ENCODE assay signal across 8 mouse cellular contexts in genomic region chr19:8820424-8820956, GRCm38 (mm10). TPM values are rescaled to one million over a fixed set of nuclear protein-coding genes. Genes with fewer than 3 reads are reported as not detected.
DNase-seq lines count a peak whose midpoint lies in the region; ATAC-seq and TF ChIP-seq lines count a peak whose summit lies in the region.

No protein-coding gene starts in this region.

- H3K27ac ChIP-seq in left cerebral cortex, adult 2 months = peak overlapping the region; percentile 98
- peak overlapping the region; percentile 98 for H3K27ac ChIP-seq in embryonic facial prominence, embryonic 11.5 days (replicated peaks; ENCODE audit: low read depth, low read length)
- H3K27ac ChIP-seq in hindbrain, embryonic 10.5 days = peak overlapping the region; percentile 98

- no peak for TF ChIP-seq CTCF in left cerebral cortex, adult 2 months (IDR thresholded peaks at IDR 0.05)

- ATAC-seq in embryonic facial prominence, embryonic 11.5 days (replicated peaks; ENCODE audit: insufficient number of reproducible peaks, low FRiP score, low TSS enrichment, low read depth) = no peak

- DNase-seq in left cerebral cortex, adult 2 months (ENCODE audit: extremely low spot score in 1 of 2, low spot score in 2 of 2) = no peak
- no peak for DNase-seq in left cerebral cortex, postnatal 36 days (ENCODE audit: low spot score in 2 of 2)
- DNase-seq in embryonic facial prominence, embryonic 11.5 days (ENCODE audit: low spot score) = no peak
- no peak for DNase-seq in hindbrain, embryonic 10.5 days (ENCODE audit: low spot score)
- DNase-seq in lung, postnatal 36 days = peak; percentile 28
- no peak for DNase-seq in retina, embryonic 14.5 days (ENCODE audit: low spot score)
- no peak for DNase-seq in gastrocnemius, postnatal 14 days
- no peak for DNase-seq in layer of hippocampus, adult 9-10 months (ENCODE audit: low spot score)

- peak overlapping the region; percentile 83 for H3K4me2 ChIP-seq in embryonic facial prominence, embryonic 11.5 days (ENCODE audit: low read depth, low read length)

- H3K9ac ChIP-seq in embryonic facial prominence, embryonic 11.5 days (replicated peaks; ENCODE audit: low read length) = peak overlapping the region; percentile 96

- intact Hi-C loops in left cerebral cortex, adult 2 months (cut with DNase I) = loop anchor here (2.0 kb wide), 1 partner anchor 16 kb away; the partner anchor contains the start of gene Bscl2
- intact Hi-C loops in left cerebral cortex, postnatal 36 days (cut with DNase I) = loop anchor here (2.0 to 5.0 kb wide), 2 partner anchors 18 to 48 kb away; partner anchors contain the start of genes Gng3, Tmem179b and Tmem223
- intact Hi-C loops in gastrocnemius, postnatal 14 days (cut with DNase I; ENCODE audit: low total_unique reads) = no loop called here

- H3K4me1 ChIP-seq in embryonic facial prominence, embryonic 11.5 days (ENCODE audit: control insufficient read depth, insufficient read depth, low read length) = no peaks in the 10 kb centered on the region; the same call in 1 of the 2 replicates
- peaks cover 48% of the 10 kb centered on the region for H3K4me1 ChIP-seq in hindbrain, embryonic 10.5 days (replicated peaks)

- WGBS in embryonic facial prominence, embryonic 11.5 days = under 1% methylated on average over 48 of the region's 48 CpGs
- WGBS in hindbrain, embryonic 10.5 days = under 1% methylated on average over 48 of the region's 48 CpGs

- H3K4me3 ChIP-seq in left cerebral cortex, adult 2 months = peak overlapping the region; percentile 71
- peak overlapping the region; percentile 99 for H3K4me3 ChIP-seq in embryonic facial prominence, embryonic 11.5 days (ENCODE audit: low read depth, low read length)
- H3K4me3 ChIP-seq in hindbrain, embryonic 10.5 days = peak overlapping the region; percentile 100

- no peaks in the 10 kb centered on the region for H3K9me3 ChIP-seq in embryonic facial prominence, embryonic 11.5 days (replicated peaks; ENCODE audit: control insufficient read depth, low read length)
- no peaks in the 10 kb centered on the region for H3K9me3 ChIP-seq in hindbrain, embryonic 10.5 days

- no peaks in the 10 kb centered on the region for H3K27me3 ChIP-seq in embryonic facial prominence, embryonic 11.5 days (ENCODE audit: control insufficient read depth, insufficient read depth, low read length)
- H3K27me3 ChIP-seq in hindbrain, embryonic 10.5 days (ENCODE audit: insufficient read depth, poor library complexity, severe bottlenecking) = no peaks in the 10 kb centered on the region

- H3K36me3 ChIP-seq in embryonic facial prominence, embryonic 11.5 days (replicated peaks; ENCODE audit: control insufficient read depth, insufficient read depth, low read depth, low read length) = peaks cover 14% of the 10 kb centered on the region
- peaks cover 54% of the 10 kb centered on the region for H3K36me3 ChIP-seq in hindbrain, embryonic 10.5 days

RNA-seq across cellular contexts. Expression of gene Hnrnpul2, which starts 0.7 kb away (rescaled TPM):
- total RNA-seq in left cerebral cortex, adult 2 months (2021) = 100 to 1,000 TPM; 125 to 129 TPM
- total RNA-seq in left cerebral cortex, postnatal 36 days (2021) = 100 to 1,000 TPM; 110 to 118 TPM
- 6.7 and 6.8 TPM in 2 replicates for polyA plus RNA-seq in embryonic facial prominence, embryonic 11.5 days (2014; fragmentation: Nextera tagmentation; extraction: Ambion mirVana)
- 4.1 and 4.5 TPM in 2 replicates for polyA plus RNA-seq in hindbrain, embryonic 10.5 days (2016; fragmentation: Nextera tagmentation; extraction: Ambion mirVana)
- total RNA-seq in gastrocnemius, postnatal 14 days (2021) = 10 to 100 TPM; 35.4 to 37.3 TPM

RNA-seq across cellular contexts. Expression of gene Ttc9c, which starts 1.4 kb away (rescaled TPM):
- total RNA-seq in left cerebral cortex, adult 2 months (2021) = 10 to 100 TPM; 34.5 to 36.7 TPM
- 10 to 100 TPM; 33.1 to 33.3 TPM for total RNA-seq in left cerebral cortex, postnatal 36 days (2021)
- polyA plus RNA-seq in embryonic facial prominence, embryonic 11.5 days (2014; fragmentation: Nextera tagmentation; extraction: Ambion mirVana) = 63.0 and 68.7 TPM in 2 replicates
- polyA plus RNA-seq in hindbrain, embryonic 10.5 days (2016; fragmentation: Nextera tagmentation; extraction: Ambion mirVana) = 52.0 and 67.5 TPM in 2 replicates
- total RNA-seq in gastrocnemius, postnatal 14 days (2021) = 10 to 100 TPM in 1 of 2 experiments, 1 to 10 TPM in 1; 9.6 to 10.7 TPM

RNA-seq across cellular contexts. Expression of gene AC129217.1, which starts 9.1 kb away (rescaled TPM):
- not detected for total RNA-seq in left cerebral cortex, adult 2 months (2021)
- total RNA-seq in left cerebral cortex, postnatal 36 days (2021) = not detected
- not detected in 2 replicates for polyA plus RNA-seq in embryonic facial prominence, embryonic 11.5 days (2014; fragmentation: Nextera tagmentation; extraction: Ambion mirVana)
- 0.31 TPM in 1 of 2 replicates, not detected in the other for polyA plus RNA-seq in hindbrain, embryonic 10.5 days (2016; fragmentation: Nextera tagmentation; extraction: Ambion mirVana)
- not detected for total RNA-seq in gastrocnemius, postnatal 14 days (2021)

RNA-seq across cellular contexts. Expression of gene Bscl2, which starts 16.8 kb away (rescaled TPM):
- 100 to 1,000 TPM; 109 TPM for total RNA-seq in left cerebral cortex, adult 2 months (2021)
- total RNA-seq in left cerebral cortex, postnatal 36 days (2021) = 100 to 1,000 TPM; 118 TPM
- polyA plus RNA-seq in embryonic facial prominence, embryonic 11.5 days (2014; fragmentation: Nextera tagmentation; extraction: Ambion mirVana) = 29.9 and 39.1 TPM in 2 replicates
- polyA plus RNA-seq in hindbrain, embryonic 10.5 days (2016; fragmentation: Nextera tagmentation; extraction: Ambion mirVana) = 55.8 and 64.3 TPM in 2 replicates
- 10 to 100 TPM; 14.4 to 15.6 TPM for total RNA-seq in gastrocnemius, postnatal 14 days (2021)

RNA-seq across cellular contexts. Expression of gene Zbtb3, which starts 18.1 kb away (rescaled TPM):
- total RNA-seq in left cerebral cortex, adult 2 months (2021) = 1 to 10 TPM; 5.3 to 6.7 TPM
- total RNA-seq in left cerebral cortex, postnatal 36 days (2021) = 1 to 10 TPM; 4.9 to 6.3 TPM
- 6.0 and 8.0 TPM in 2 replicates for polyA plus RNA-seq in embryonic facial prominence, embryonic 11.5 days (2014; fragmentation: Nextera tagmentation; extraction: Ambion mirVana)
- polyA plus RNA-seq in hindbrain, embryonic 10.5 days (2016; fragmentation: Nextera tagmentation; extraction: Ambion mirVana) = 7.2 and 8.3 TPM in 2 replicates
- total RNA-seq in gastrocnemius, postnatal 14 days (2021) = 1 to 10 TPM in 1 of 2 experiments, under 1 TPM in 1; 0.62 to 1.5 TPM
